Mouse (Mus musculus) liver, embryonic 14.5 days (tissue): ENCODE data around the gene Golph3l.

Source experiments
- CTCF ChIP-seq: IDR thresholded peaks from 2 replicates; pipeline ENCODE4 v1.5.1; 2016; ENCODE audit warnings: antibody characterized with exemption, low read depth, control low read depth
- EP300 ChIP-seq: IDR thresholded peaks from 2 replicates; pipeline ENCODE4 v1.6.1; 2016; ENCODE audit warnings: antibody characterized with exemption, low read depth

- TF ChIP-seq CTCF (no peak), EP300 (no peak)
Measured at GRCm38 (mm10) chr3:95663969-95664608, 75.4 kb downstream of the Golph3l start.
